Mouse (Mus musculus) ES-Bruce4 (cell line): ENCODE results near the gene Pwp2. TPM values are rescaled to one million over a fixed set of nuclear protein-coding genes. Genes with fewer than 3 reads are reported as not detected.
"Not testable (repeated sequence)": the region's sequence is repeated elsewhere in the genome, so short reads cannot be mapped to it uniquely, and the experiment has no call there.

Experiments used
- H3K27ac ChIP-seq: 2 replicates; pipeline ENCODE4 v1.5.1; 2012; ENCODE audit warnings: low read length, inconsistent platforms; ENCODE audit not compliant: insufficient read depth
- H3K27me3 ChIP-seq: 2 replicates; pipeline ENCODE4 v1.6.1; 2012; ENCODE audit warnings: mild to moderate bottlenecking, low read length, inconsistent platforms; ENCODE audit not compliant: control insufficient read depth, poor library complexity, insufficient read depth, severe bottlenecking
- H3K36me3 ChIP-seq: 2 replicates; pipeline ENCODE4 v1.6.1; 2012; ENCODE audit warnings: inconsistent platforms, mild to moderate bottlenecking, low read length, moderate library complexity; ENCODE audit not compliant: control insufficient read depth, poor library complexity, insufficient read depth, severe bottlenecking
- H3K4me1 ChIP-seq: one replicate; pipeline ENCODE4 v1.8.1; 2011; ENCODE audit warnings: low read length; ENCODE audit not compliant: control insufficient read depth, insufficient read depth
- H3K4me3 ChIP-seq: 2 replicates; pipeline ENCODE4 v1.5.1; 2011; ENCODE audit warnings: low read depth, mild to moderate bottlenecking, low read length
- H3K9ac ChIP-seq: 2 replicates; pipeline ENCODE4 v1.6.1; 2012; ENCODE audit warnings: low read depth, mild to moderate bottlenecking, inconsistent platforms; ENCODE audit not compliant: poor library complexity, severe bottlenecking
- H3K9me3 ChIP-seq: replicated peaks from 2 replicates; pipeline ENCODE4 v1.6.1; 2012; ENCODE audit warnings: mild to moderate bottlenecking, low read length, inconsistent platforms; ENCODE audit not compliant: control insufficient read depth, poor library complexity, insufficient read depth, severe bottlenecking
- CTCF ChIP-seq: IDR thresholded peaks from one replicate; pipeline ENCODE4 v1.8.1; 2011; ENCODE audit warnings: low read depth, low read length
- EP300 ChIP-seq: IDR thresholded peaks from 2 replicates; pipeline ENCODE4 v1.6.1; 2011; ENCODE audit warnings: low read depth, low read length; ENCODE audit not compliant: insufficient read depth
- POLR2A ChIP-seq: IDR thresholded peaks from one replicate; pipeline ENCODE4 v1.8.1; 2011; ENCODE audit warnings: low read length; ENCODE audit not compliant: insufficient read depth
- polyA plus RNA-seq: library from polyadenylated mRNA; stranded (reverse); fragments of >200 nt; gene quantifications from 2 replicates; pipeline ENCODE4 v1.2.4, GENCODE M21; 2011; ENCODE audit warnings: low read depth; ENCODE audit not compliant: missing spikeins, insufficient read depth, insufficient read length

The Pwp2 gene
- polyA plus RNA-seq, 1 experiment, result 25.4 TPM

DNA sequence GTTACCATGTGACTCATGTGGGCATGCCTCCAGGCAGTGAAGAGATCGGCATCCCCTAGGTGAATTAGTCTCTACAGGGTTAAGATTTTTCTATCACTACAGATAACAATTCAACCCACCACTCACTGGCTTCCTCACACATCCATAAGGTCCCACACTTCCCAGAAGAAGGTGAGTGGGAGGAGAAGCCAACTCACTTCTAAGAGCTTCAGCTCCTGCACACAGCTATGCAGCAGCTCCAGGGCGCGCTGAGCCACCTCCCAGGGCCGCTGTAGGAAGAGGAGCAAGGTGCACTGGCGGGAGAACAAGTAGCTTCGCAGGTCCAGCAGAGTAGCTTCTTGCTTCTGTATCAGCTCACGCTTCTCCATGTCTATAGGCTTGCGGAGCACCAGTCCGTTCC lies 29.4 kb upstream of the Pwp2 start:
- Histone ChIP-seq H3K9ac (no peak overlapping the region), H3K27me3 (no peaks in the 10 kb centered on the region), H3K36me3 (0 out of 2 replicates have a peak, but pooled peaks cover 5% of the 10 kb centered on the region)

DNA sequence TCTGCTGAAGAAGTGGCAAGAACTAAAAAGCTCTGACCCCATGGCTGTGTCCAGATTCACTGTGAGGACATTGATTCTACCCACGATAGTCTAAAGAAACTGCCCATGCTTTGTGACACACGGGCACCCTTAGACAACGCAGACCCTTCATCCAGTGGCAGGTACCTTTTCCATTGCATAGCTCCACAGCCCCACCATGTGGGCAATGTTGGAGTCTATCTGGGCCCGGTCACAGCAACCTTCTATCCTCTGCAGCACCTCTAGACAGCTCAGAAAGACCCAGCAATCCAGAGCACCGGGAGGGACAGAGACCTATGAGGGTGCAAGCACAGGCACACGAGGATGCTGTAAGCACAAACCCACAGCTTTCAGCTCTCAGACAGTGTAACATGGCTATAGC lies 26.4 kb upstream of the Pwp2 start:
- Histone ChIP-seq H3K36me3 (0 out of 2 replicates have a peak, but pooled peaks cover under 1% of the 10 kb centered on the region), H3K27ac (no peak overlapping the region), H3K27me3 (no peaks in the 10 kb centered on the region), H3K9me3 (no peaks in the 10 kb centered on the region), H3K4me3 (no peak overlapping the region), H3K9ac (no peak overlapping the region), H3K4me1 (no peaks in the 10 kb centered on the region)
- TF ChIP-seq CTCF (peak; percentile 70), POLR2A (no peak), EP300 (no peak)

More for the DNA sequence above, 29.4 kb upstream of the Pwp2 start:
- H3K4me1 ChIP-seq, result no peaks in the 10 kb centered on the region
- TF ChIP-seq EP300 (no peak), POLR2A (no peak), CTCF (no peak)
- no peak overlapping the region for H3K4me3 ChIP-seq
- no peak overlapping the region for H3K27ac ChIP-seq
- H3K9me3 ChIP-seq, result no peaks in the 10 kb centered on the region

DNA sequence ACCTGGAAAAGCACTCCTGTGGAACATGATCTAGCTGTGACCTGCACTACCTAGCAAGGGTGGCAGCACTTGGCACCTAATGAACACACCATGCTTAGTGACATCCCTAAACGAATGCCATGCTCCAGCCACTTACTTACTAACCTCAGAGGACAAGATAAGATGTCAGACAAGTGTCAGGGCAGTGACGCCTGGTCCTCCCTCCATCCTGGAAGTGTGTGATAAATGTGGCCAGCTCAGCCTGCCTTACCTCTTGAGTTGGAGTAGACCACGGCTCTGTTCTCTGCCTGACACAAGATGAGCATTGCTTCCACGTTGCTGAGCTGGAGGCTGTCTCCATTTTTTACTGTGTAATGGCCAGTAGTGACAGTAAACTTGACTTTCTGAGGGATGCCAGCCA lies 16.2 kb upstream of the Pwp2 start:
- no peaks in the 10 kb centered on the region for H3K4me1 ChIP-seq
- H3K9me3 ChIP-seq, result no peaks in the 10 kb centered on the region
- no peaks in the 10 kb centered on the region for H3K27me3 ChIP-seq
- TF ChIP-seq CTCF (no peak), POLR2A (no peak), EP300 (no peak)
- no peaks in the 10 kb centered on the region; the same call in 1 of the 2 replicates for H3K36me3 ChIP-seq
- H3K4me3 ChIP-seq, result no peak overlapping the region
- no peak overlapping the region for H3K9ac ChIP-seq
- H3K27ac ChIP-seq, result no peak overlapping the region

DNA sequence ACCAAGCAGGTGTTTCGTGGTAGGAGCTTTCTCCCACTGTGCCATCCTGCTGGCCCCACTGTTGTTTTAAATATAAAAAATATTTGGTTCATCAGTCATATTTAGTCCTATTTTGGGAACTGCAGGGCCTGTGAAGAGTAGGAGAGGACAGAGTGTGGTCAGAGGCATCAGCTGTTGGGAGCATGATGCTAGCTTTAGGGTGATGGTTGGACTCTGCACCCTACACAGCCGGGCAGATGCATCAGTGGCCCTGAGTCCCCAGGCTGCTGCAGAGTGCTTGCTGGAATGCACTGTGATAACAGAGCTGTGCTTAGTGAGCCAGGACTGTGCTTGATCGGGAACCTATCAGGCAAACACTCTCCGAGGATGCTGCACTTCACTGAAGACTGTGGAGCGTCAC lies 8.0 kb upstream of the Pwp2 start:
- H3K36me3 ChIP-seq, result peaks cover 10% of the 10 kb centered on the region; the same call in 1 of the 2 replicates
- H3K4me1 ChIP-seq, result no peaks in the 10 kb centered on the region
- no peak overlapping the region for H3K9ac ChIP-seq

DNA sequence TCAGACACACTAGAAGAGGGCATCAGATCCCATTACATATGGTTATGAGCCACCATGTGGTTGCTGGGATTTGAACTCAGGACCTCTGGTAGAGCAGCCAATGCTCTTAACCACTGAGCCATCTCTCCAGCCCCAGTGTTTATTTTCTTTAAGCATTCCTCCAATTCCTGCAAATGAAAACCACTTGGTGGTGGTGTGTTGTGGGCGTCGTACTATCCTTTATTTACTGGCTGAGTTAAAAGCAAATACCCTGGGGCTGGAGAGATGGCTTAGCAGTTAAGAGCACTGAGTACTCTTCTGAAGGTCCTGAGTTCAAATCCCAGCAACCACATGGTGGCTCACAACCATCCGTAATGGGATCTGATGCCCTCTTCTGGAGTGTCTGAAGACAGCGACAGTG lies 1.1 kb upstream of the Pwp2 start:
- not testable (repeated sequence) for H3K4me3 ChIP-seq, H3K27ac ChIP-seq, H3K4me1 ChIP-seq, H3K9me3 ChIP-seq, H3K27me3 ChIP-seq, H3K9ac ChIP-seq
- H3K36me3 ChIP-seq, result peaks cover 12% of the 10 kb centered on the region

More for the DNA sequence above, 8.0 kb upstream of the Pwp2 start:
- TF ChIP-seq CTCF (no peak), EP300 (no peak), POLR2A (no peak)
- no peaks in the 10 kb centered on the region for H3K9me3 ChIP-seq
- no peak overlapping the region for H3K4me3 ChIP-seq
- H3K27ac ChIP-seq, result no peak overlapping the region
- H3K27me3 ChIP-seq, result no peaks in the 10 kb centered on the region

DNA sequence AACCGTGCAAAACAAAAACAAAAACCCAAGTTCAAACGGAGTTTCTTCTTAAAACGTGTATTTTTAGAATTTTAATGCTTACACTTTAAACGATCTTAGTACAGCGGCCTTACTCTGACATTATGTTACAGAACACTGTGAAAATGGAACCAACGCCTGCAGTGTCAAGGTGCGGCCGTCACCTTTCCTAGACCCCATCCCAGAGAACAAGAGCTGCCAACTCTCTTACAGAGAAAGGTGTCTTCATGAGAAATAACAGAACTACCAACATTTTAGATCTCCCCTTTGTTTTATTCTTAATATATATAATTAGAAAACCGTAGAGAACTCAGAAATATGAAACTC lies 404 bp upstream of the Pwp2 start:
- no peaks in the 10 kb centered on the region for H3K9me3 ChIP-seq
- H3K27me3 ChIP-seq, result no peaks in the 10 kb centered on the region
- no peak overlapping the region for H3K9ac ChIP-seq
- peaks cover 16% of the 10 kb centered on the region for H3K36me3 ChIP-seq
- TF ChIP-seq CTCF (no peak), EP300 (no peak), POLR2A (no peak)
- no peaks in the 10 kb centered on the region for H3K4me1 ChIP-seq
- no peak overlapping the region for H3K27ac ChIP-seq
- peak overlapping the region; percentile 51 for H3K4me3 ChIP-seq

DNA sequence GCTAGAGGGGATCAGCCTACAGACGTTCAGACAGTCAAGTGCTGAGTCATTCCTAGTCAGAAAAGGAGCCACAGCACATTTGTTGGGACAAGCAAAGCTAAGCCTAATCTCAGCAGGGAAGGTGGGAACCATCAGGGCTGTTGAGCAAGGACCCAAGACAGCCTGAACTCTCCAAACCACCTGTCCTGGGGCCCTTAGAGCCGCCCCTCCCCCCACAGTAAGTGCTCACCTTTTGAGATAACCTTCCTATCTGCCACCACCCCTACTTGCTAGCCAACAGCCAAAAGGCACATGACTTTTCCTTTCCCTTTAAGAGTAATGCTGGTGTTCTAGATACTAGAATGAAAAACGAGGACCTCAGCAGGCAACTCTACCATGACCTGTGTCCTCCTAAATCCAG lies 1.4 kb downstream of the Pwp2 start:
- H3K9me3 ChIP-seq, result no peaks in the 10 kb centered on the region
- no peak for TF ChIP-seq CTCF
- no peak for TF ChIP-seq POLR2A
- TF ChIP-seq EP300, result no peak
- peaks cover 18% of the 10 kb centered on the region for H3K36me3 ChIP-seq
- H3K27me3 ChIP-seq, result no peaks in the 10 kb centered on the region
- H3K27ac ChIP-seq, result no peak overlapping the region
- no peak overlapping the region for H3K4me3 ChIP-seq
- H3K4me1 ChIP-seq, result no peaks in the 10 kb centered on the region
- H3K9ac ChIP-seq, result no peak overlapping the region
